Mouse (Mus musculus) embryonic facial prominence, embryonic 11.5 days (tissue): Measurements from ENCODE around the gene Rcn1. TPM values are rescaled to one million over a fixed set of nuclear protein-coding genes. Genes with fewer than 3 reads are reported as not detected.

Experiments used
- polyA plus RNA-seq: library from polyadenylated mRNA; unstranded; fragments of >200 nt; fragmentation: Nextera tagmentation; extraction: Ambion mirVana; gene quantifications from 2 replicates; pipeline ENCODE4 v1.2.1, GENCODE M21; 2014

The Rcn1 gene
- polyA plus RNA-seq, 1 experiment from 2014 or later, result 151 TPM

Other genes with a start within 250 kb of the Rcn1 start
- gene Them7, start 175.0 kb downstream of the Rcn1 start, polyA plus RNA-seq, result 0.49 and 0.66 TPM in 2 replicates